Mouse (Mus musculus) lung, postnatal 0 days (tissue): ENCODE measurements around the gene Myh13. TPM values are rescaled to one million over a fixed set of nuclear protein-coding genes. Genes with fewer than 3 reads are reported as not detected.

Experiments used
- ATAC-seq: fragments of 200-750 bp; cut with Nextera tagmentation; 2 replicates; pipeline ENCODE4 v1.8.0; 2017; ENCODE audit warnings: moderate library complexity
- DNase-seq: peaks from one replicate; pipeline ENCODE4 v3.0.0-alpha.2; 2016; ENCODE audit warnings: low spot score
- H3K27ac ChIP-seq: fragments of 300-500 bp; sonication (generic); 2 replicates; pipeline ENCODE4 v1.5.1; 2014; ENCODE audit warnings: antibody characterized with exemption, mild to moderate bottlenecking, low read length, mixed read lengths
- H3K27me3 ChIP-seq: fragments of 300-500 bp; sonication (generic); replicated peaks from 2 replicates; pipeline ENCODE4 v1.6.1; 2014; ENCODE audit warnings: low read length, mixed read lengths; ENCODE audit not compliant: insufficient read depth
- H3K36me3 ChIP-seq: fragments of 300-500 bp; sonication (generic); 2 replicates; pipeline ENCODE4 v1.6.1; 2014; ENCODE audit warnings: low read length, mixed read lengths; ENCODE audit not compliant: insufficient read depth
- H3K4me1 ChIP-seq: fragments of 300-500 bp; sonication (generic); 2 replicates; pipeline ENCODE4 v1.6.1; 2014; ENCODE audit warnings: antibody characterized with exemption, low read depth, low read length, mixed read lengths; ENCODE audit not compliant: insufficient read depth
- H3K4me2 ChIP-seq: fragments of 300-500 bp; sonication (generic); replicated peaks from 2 replicates; pipeline ENCODE4 v1.6.1; 2014; ENCODE audit warnings: low read depth, mild to moderate bottlenecking, low read length, moderate library complexity, mixed read lengths
- H3K4me3 ChIP-seq: fragments of 300-500 bp; sonication (generic); 2 replicates; pipeline ENCODE4 v1.5.1; 2014; ENCODE audit warnings: low read depth, low read length
- H3K9ac ChIP-seq: fragments of 300-500 bp; sonication (generic); replicated peaks from 2 replicates; pipeline ENCODE4 v1.6.1; 2014; ENCODE audit warnings: low read depth, mild to moderate bottlenecking
- H3K9me3 ChIP-seq: fragments of 300-500 bp; sonication (generic); 2 replicates; pipeline ENCODE4 v1.6.1; 2016; ENCODE audit warnings: low read length, mixed read lengths
- CTCF ChIP-seq: IDR thresholded peaks from 2 replicates; pipeline ENCODE4 v1.5.1; 2016; ENCODE audit warnings: antibody characterized with exemption, mild to moderate bottlenecking
- EP300 ChIP-seq: IDR thresholded peaks from 2 replicates; pipeline ENCODE4 v1.6.1; 2016; ENCODE audit warnings: antibody characterized with exemption, mild to moderate bottlenecking, control low read depth
- WGBS: fragments of 180-500 bp; shearing (Covaris S2); extraction: QIAGEN DNeasy Blood & Tissue Kit; methylation state at CpG from one replicate; pipeline ENCODE4 v1.1.7; 2014; 5-methylcytosine and 5-hydroxymethylcytosine counted together
- polyA plus RNA-seq: library from polyadenylated mRNA; unstranded; fragments of >200 nt; fragmentation: Nextera tagmentation; extraction: Ambion mirVana; gene quantifications from 2 replicates; pipeline ENCODE4 v1.2.1, GENCODE M21; 2015

Gene Myh13
- polyA plus RNA-seq, 1 experiment from 2014 or later, result 0.38 TPM

- Histone ChIP-seq H3K4me1 (no peaks in the 10 kb centered on the region), H3K9ac (no peak overlapping the region), H3K4me2 (no peak overlapping the region), H3K36me3 (no peaks in the 10 kb centered on the region), H3K4me3 (no peak overlapping the region), H3K27me3 (no peaks in the 10 kb centered on the region), H3K27ac (no peak overlapping the region), H3K9me3 (no peaks in the 10 kb centered on the region)
- no peak for TF ChIP-seq EP300
- no peak for TF ChIP-seq CTCF
- no peak for DNase-seq
- ATAC-seq, result no peak
- WGBS, result 59% methylated on average over 2 of the region's 2 CpGs
These were observed 23.9 kb downstream of the Myh13 start for GRCm38 (mm10) chr11:67345186-67345855.

DNA sequence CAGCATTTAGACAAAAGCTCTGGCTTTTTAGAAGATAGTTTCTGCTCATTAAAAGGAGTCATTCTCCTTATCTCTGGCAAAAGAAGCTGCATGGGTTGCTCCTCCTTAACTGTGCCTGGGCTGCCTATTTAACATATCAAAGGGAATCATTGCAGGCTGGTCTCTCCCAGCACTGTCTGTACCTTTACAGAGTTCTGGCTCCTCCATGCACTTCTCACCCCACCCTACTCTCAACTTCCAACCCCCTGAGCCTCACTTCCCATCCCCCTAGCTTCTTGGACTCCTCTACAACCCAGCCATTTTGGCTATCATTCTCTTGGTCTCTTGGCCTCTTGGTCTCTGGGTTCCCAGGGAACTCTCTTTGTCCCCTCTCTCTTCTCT is 24.4 kb downstream of the Myh13 start:
- Histone ChIP-seq H3K27ac (no peak overlapping the region), H3K9me3 (no peaks in the 10 kb centered on the region), H3K4me2 (no peak overlapping the region), H3K27me3 (no peaks in the 10 kb centered on the region), H3K9ac (no peak overlapping the region), H3K4me3 (no peak overlapping the region), H3K4me1 (no peaks in the 10 kb centered on the region), H3K36me3 (no peaks in the 10 kb centered on the region)
- DNase-seq (no peak), ATAC-seq (no peak)
- TF ChIP-seq EP300 (no peak), CTCF (no peak)

GRCm38 (mm10) chr11:67350153-67350768 is 28.8 kb downstream of the Myh13 start:
- no peak overlapping the region for H3K27ac ChIP-seq
- no peaks in the 10 kb centered on the region for H3K27me3 ChIP-seq
- no peaks in the 10 kb centered on the region for H3K9me3 ChIP-seq
- no peak overlapping the region for H3K9ac ChIP-seq
- H3K4me1 ChIP-seq, result no peaks in the 10 kb centered on the region
- H3K4me2 ChIP-seq, result 0 out of 2 replicates have a peak overlapping the region, but pooled peaks have one; percentile 20
- DNase-seq (peak; percentile 75), ATAC-seq (0 out of 2 replicates have a peak, but pooled peaks have one; percentile 43)
- H3K4me3 ChIP-seq, result no peak overlapping the region
- TF ChIP-seq EP300 (no peak), CTCF (peak; percentile 90)
- 35% methylated on average over 14 of the region's 14 CpGs for WGBS
- no peaks in the 10 kb centered on the region for H3K36me3 ChIP-seq

- no peaks in the 10 kb centered on the region for H3K4me1 ChIP-seq
- no peak for DNase-seq
- H3K4me3 ChIP-seq, result no peak overlapping the region
- no peak overlapping the region for H3K27ac ChIP-seq
- no peaks in the 10 kb centered on the region for H3K9me3 ChIP-seq
- H3K36me3 ChIP-seq, result no peaks in the 10 kb centered on the region
- TF ChIP-seq CTCF, result peak; percentile 43
- TF ChIP-seq EP300, result no peak
- H3K27me3 ChIP-seq, result no peaks in the 10 kb centered on the region
- no peak overlapping the region for H3K4me2 ChIP-seq
- ATAC-seq, result no peak
- WGBS, result 49% methylated on average over 4 of the region's 4 CpGs
- H3K9ac ChIP-seq, result no peak overlapping the region
These were observed 31.6 kb downstream of the Myh13 start for GRCm38 (mm10) chr11:67353011-67353410.

DNA sequence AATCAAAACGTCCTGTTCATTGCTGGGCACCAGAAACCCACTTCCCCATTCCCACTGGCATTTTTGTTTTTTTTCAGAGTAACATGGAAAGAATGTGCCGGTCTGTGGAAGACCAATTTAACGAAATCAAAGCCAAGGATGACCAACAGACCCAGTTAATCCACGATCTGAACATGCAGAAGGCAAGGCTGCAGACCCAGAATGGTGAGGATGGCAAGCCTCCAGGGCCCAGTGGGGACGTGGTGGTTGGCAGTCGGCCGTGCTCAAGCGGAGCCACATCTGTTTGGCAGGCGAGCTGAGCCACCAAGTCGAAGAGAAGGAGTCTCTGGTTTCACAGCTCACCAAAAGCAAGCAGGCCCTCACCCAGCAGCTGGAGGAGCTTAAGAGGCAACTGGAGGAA is 36.6 kb downstream of the Myh13 start:
- Histone ChIP-seq H3K9me3 (no peaks in the 10 kb centered on the region), H3K9ac (no peak overlapping the region), H3K4me2 (no peak overlapping the region), H3K27me3 (no peaks in the 10 kb centered on the region), H3K36me3 (no peaks in the 10 kb centered on the region), H3K27ac (no peak overlapping the region), H3K4me1 (no peaks in the 10 kb centered on the region), H3K4me3 (no peak overlapping the region)
- DNase-seq (no peak), ATAC-seq (no peak)
- TF ChIP-seq EP300 (no peak), CTCF (no peak)
- WGBS, result 60% methylated on average over 10 of the region's 10 CpGs

- Histone ChIP-seq H3K27me3 (no peaks in the 10 kb centered on the region), H3K9me3 (no peaks in the 10 kb centered on the region), H3K27ac (no peak overlapping the region), H3K36me3 (no peaks in the 10 kb centered on the region), H3K4me1 (no peaks in the 10 kb centered on the region), H3K4me2 (no peak overlapping the region), H3K9ac (no peak overlapping the region), H3K4me3 (no peak overlapping the region)
- no peak for TF ChIP-seq CTCF
- no peak for TF ChIP-seq EP300
- ATAC-seq (no peak), DNase-seq (no peak)
- WGBS, result 69% methylated on average over 3 of the region's 3 CpGs
These were observed 40.8 kb downstream of the Myh13 start for GRCm38 (mm10) chr11:67362236-67362635.
